In the genomic region with DNA sequence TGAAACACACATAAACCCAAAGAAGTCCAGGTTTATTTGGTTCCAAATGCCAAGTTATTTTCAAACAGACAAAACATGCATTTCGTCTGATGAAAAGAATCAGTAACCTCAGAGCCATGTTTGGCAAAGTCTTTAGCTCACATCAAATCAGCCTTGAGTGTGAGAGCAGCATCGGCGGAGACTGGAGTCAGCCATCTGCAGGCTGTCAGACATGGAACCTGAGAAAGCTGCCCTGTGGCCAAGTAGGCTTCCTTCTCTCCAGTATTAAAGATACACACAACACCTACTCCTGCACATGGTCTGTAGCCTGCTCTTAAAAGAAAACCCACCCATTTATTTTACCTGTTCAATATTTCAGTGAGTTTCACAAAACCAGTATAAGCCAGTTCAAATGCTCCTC, we compare ENCODE assay signal across 10 mouse cellular contexts.
"Had no signal": no experiment of that assay in that cellular context is flagged by ENCODE, and none has a peak within 500 bp of the region (broad histone marks: within the 10 kb centered on the region; RNA-seq: fewer than 3 reads in every experiment).

No protein-coding gene starts in this region.

- DNase-seq: kidney, adult 8-10 months; kidney, postnatal 10 days; kidney, postnatal 36 days; liver; lung, adult 18-20 months; lung, postnatal 10 days; lung, postnatal 36 days; retina, postnatal 1 day; right cerebral cortex, postnatal 25 days; thymus, postnatal 25 days had no signal
